Mouse (Mus musculus) G1E (cell line): Measurements from ENCODE around the gene Odr4. TPM values are rescaled to one million over a fixed set of nuclear protein-coding genes. Genes with fewer than 3 reads are reported as not detected.

ENCODE experiments used
- ATAC-seq: 2 replicates; pipeline ENCODE4 v1.8.0; 2016; ENCODE audit warnings: mild to moderate bottlenecking; ENCODE audit not compliant: insufficient number of reproducible peaks, poor library complexity, low FRiP score, severe bottlenecking; ENCODE audit errors: extremely low read depth
- DNase-seq: peaks from one replicate; pipeline ENCODE4 v3.0.0; 2012; ENCODE audit warnings: low spot score
- H3K27me3 ChIP-seq: 2 replicates; pipeline ENCODE4 v1.6.1; 2012; ENCODE audit warnings: mild to moderate bottlenecking, low read length, inconsistent platforms; ENCODE audit not compliant: insufficient read depth
- H3K36me3 ChIP-seq: replicated peaks from 2 replicates; pipeline ENCODE3; 2012; ENCODE audit warnings: mild to moderate bottlenecking, inconsistent platforms
- H3K4me1 ChIP-seq: 2 replicates; pipeline ENCODE4 v1.6.1; 2012; ENCODE audit warnings: low read depth, low read length, inconsistent platforms, mixed read lengths; ENCODE audit not compliant: insufficient read depth
- H3K4me3 ChIP-seq: 2 replicates; pipeline ENCODE4 v1.5.1; 2012; ENCODE audit warnings: low read depth, mild to moderate bottlenecking, inconsistent platforms, low read length, moderate library complexity, mixed read lengths
- H3K9me3 ChIP-seq: replicated peaks from 2 replicates; pipeline ENCODE4 v1.6.1; 2012; ENCODE audit warnings: inconsistent platforms
- CTCF ChIP-seq: IDR thresholded peaks from 2 replicates; pipeline ENCODE4 v1.5.1; 2012; ENCODE audit warnings: low read depth, low read length, inconsistent platforms, mixed read lengths
- GATA1 ChIP-seq: IDR thresholded peaks from 2 replicates; pipeline ENCODE4 v1.6.1; 2012; ENCODE audit warnings: borderline replicate concordance, low read length, inconsistent platforms, mixed read lengths
- GATA2 ChIP-seq: IDR thresholded peaks from 2 replicates; pipeline ENCODE4 v1.6.1; 2012; ENCODE audit warnings: low read depth, low read length, inconsistent platforms, borderline replicate concordance
- POLR2AphosphoS5 ChIP-seq: IDR thresholded peaks from 2 replicates; pipeline ENCODE4 v1.6.1; 2012; ENCODE audit warnings: low read depth, low read length, inconsistent platforms; ENCODE audit not compliant: insufficient replicate concordance
- TAL1 ChIP-seq: conservative IDR thresholded peaks from 2 replicates; pipeline ENCODE4 v1.6.1; 2012; ENCODE audit warnings: low read depth, low read length, inconsistent platforms, mixed read lengths
- polyA plus RNA-seq: library from polyadenylated mRNA; stranded (reverse); fragments of >175 nt; gene quantifications from 2 replicates; pipeline ENCODE4 v1.2.3, GENCODE M21; 2012
- total RNA-seq, 2 experiments: library from RNA; stranded (forward) in 1 of 2; stranded (reverse) in 1 of 2; fragments of 200-1000 nt in 1 of 2; fragments of >200 nt in 1 of 2; fragmentation: Nextera tagmentation in 1 of 2; gene quantifications; 2 replicates each; pipeline ENCODE4 v1.2.3; 2014 to 2017

Odr4 gene
- total RNA-seq (2014; fragmentation: Nextera tagmentation), result 80.1 and 99.9 TPM in 2 replicates
- 118 and 142 TPM in 2 replicates for total RNA-seq (2017)
- polyA plus RNA-seq, result 6.3 and 8.0 TPM in 2 replicates

GRCm38 (mm10) chr1:150392638-150393487 is at the start of gene Odr4, which contains the start of gene Tpr:
Gene Odr4 (minus strand): TSS chr1:150393080.
Gene Tpr (plus strand): TSS chr1:150392838.
- ATAC-seq, result peak; percentile 87
- no peaks in the 10 kb centered on the region for H3K27me3 ChIP-seq
- H3K4me3 ChIP-seq, result peak within 1 kb of the TSS; percentile 93
- peaks cover 21% of the 10 kb centered on the region for H3K4me1 ChIP-seq
- peak; percentile 85 for DNase-seq
- H3K9me3 ChIP-seq, result no peaks in the 10 kb centered on the region
- TF ChIP-seq CTCF (peak; percentile 67), POLR2AphosphoS5 (no peak; the same call in 1 of the 2 replicates)
- H3K36me3 ChIP-seq, result peaks cover 57% of the 10 kb centered on the region

- no peak for TF ChIP-seq GATA1
- no peak for TF ChIP-seq TAL1
- TF ChIP-seq CTCF, result no peak
- no peak for TF ChIP-seq GATA2
- TF ChIP-seq POLR2AphosphoS5, result no peak
- ATAC-seq, result no peak
- Histone ChIP-seq H3K36me3 (peaks cover 93% of the 10 kb centered on the region), H3K27me3 (no peaks in the 10 kb centered on the region), H3K4me3 (no peak overlapping the region), H3K4me1 (no peaks in the 10 kb centered on the region), H3K9me3 (no peaks in the 10 kb centered on the region)
- no peak for DNase-seq
These were observed 48.9 kb upstream of the Odr4 start for GRCm38 (mm10) chr1:150441731-150442130.

DNA sequence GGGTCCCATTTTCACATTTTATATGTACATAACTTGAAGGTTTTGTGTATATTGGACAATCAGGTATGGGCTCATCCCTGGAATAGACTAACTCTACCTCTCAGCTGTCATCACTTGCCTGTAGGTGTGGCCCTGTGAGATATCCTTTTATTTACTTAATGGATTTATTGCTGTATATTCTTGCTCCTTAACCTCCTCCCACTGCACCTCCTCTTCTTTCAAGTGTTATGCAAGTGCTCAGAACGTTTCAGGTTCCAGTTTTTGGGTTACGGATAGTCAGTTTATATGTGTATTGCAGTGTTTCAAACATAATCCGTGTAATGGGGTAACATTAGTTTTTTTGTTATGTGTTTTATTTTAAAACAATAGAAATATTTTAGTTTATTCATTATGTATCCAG is 45.8 kb upstream of the Odr4 start:
- H3K4me1 ChIP-seq, result no peaks in the 10 kb centered on the region
- H3K27me3 ChIP-seq, result no peaks in the 10 kb centered on the region
- H3K36me3 ChIP-seq, result peaks cover 91% of the 10 kb centered on the region
- no peak overlapping the region for H3K4me3 ChIP-seq
- ATAC-seq (no peak), DNase-seq (no peak)
- no peaks in the 10 kb centered on the region for H3K9me3 ChIP-seq
- no peak for TF ChIP-seq GATA1
- TF ChIP-seq TAL1, result no peak
- TF ChIP-seq GATA2, result no peak
- TF ChIP-seq POLR2AphosphoS5, result no peak
- TF ChIP-seq CTCF, result no peak

- DNase-seq, result no peak
- Histone ChIP-seq H3K4me1 (no peaks in the 10 kb centered on the region; the same call in 1 of the 2 replicates), H3K4me3 (no peak overlapping the region), H3K36me3 (peaks cover 95% of the 10 kb centered on the region), H3K9me3 (no peaks in the 10 kb centered on the region), H3K27me3 (no peaks in the 10 kb centered on the region)
- TF ChIP-seq TAL1 (no peak), CTCF (no peak), GATA2 (no peak), POLR2AphosphoS5 (no peak), GATA1 (no peak)
- ATAC-seq, result no peak
These were observed 33.3 kb upstream of the Odr4 start for GRCm38 (mm10) chr1:150426216-150426615.

- Histone ChIP-seq H3K27me3 (no peaks in the 10 kb centered on the region), H3K4me3 (no peak overlapping the region), H3K36me3 (peaks cover 92% of the 10 kb centered on the region), H3K4me1 (no peaks in the 10 kb centered on the region; the same call in 1 of the 2 replicates), H3K9me3 (no peaks in the 10 kb centered on the region)
- ATAC-seq (no peak), DNase-seq (no peak)
- TF ChIP-seq GATA2, result no peak
- no peak for TF ChIP-seq GATA1
- TF ChIP-seq TAL1, result no peak
- no peak for TF ChIP-seq POLR2AphosphoS5
These were observed 32.8 kb upstream of the Odr4 start for GRCm38 (mm10) chr1:150425665-150426064.

- ATAC-seq (no peak), DNase-seq (no peak)
- peaks cover 90% of the 10 kb centered on the region for H3K36me3 ChIP-seq
- no peak overlapping the region for H3K4me3 ChIP-seq
- no peak for TF ChIP-seq GATA2
- no peak for TF ChIP-seq TAL1
- TF ChIP-seq GATA1, result no peak
- H3K27me3 ChIP-seq, result no peaks in the 10 kb centered on the region
- H3K9me3 ChIP-seq, result no peaks in the 10 kb centered on the region
- peaks cover 3% of the 10 kb centered on the region; the same call in 1 of the 2 replicates for H3K4me1 ChIP-seq
These were observed 25.5 kb upstream of the Odr4 start for GRCm38 (mm10) chr1:150418426-150418825.
